Mouse (Mus musculus) ES-E14 (cell line): ENCODE data around the gene Avpi1. TPM values are rescaled to one million over a fixed set of nuclear protein-coding genes. Genes with fewer than 3 reads are reported as not detected.
"Not testable (repeated sequence)": the region's sequence is repeated elsewhere in the genome, so short reads cannot be mapped to it uniquely, and the experiment has no call there.

Source experiments
- DNase-seq: peaks from one replicate; pipeline ENCODE4 v3.0.0-alpha.2; 2013; ENCODE audit warnings: low read depth, low spot score
- H3K27ac ChIP-seq: 2 replicates; pipeline ENCODE4 v1.5.1; 2012; ENCODE audit warnings: low read depth, mild to moderate bottlenecking, low read length, moderate library complexity, mixed read lengths; ENCODE audit not compliant: poor library complexity, insufficient read depth, severe bottlenecking
- H3K36me3 ChIP-seq: 2 replicates; pipeline ENCODE4 v1.6.1; 2012; ENCODE audit warnings: mild to moderate bottlenecking, low read length, moderate library complexity, mixed read lengths; ENCODE audit not compliant: control insufficient read depth, poor library complexity, insufficient read depth, severe bottlenecking
- H3K4me1 ChIP-seq, 2 experiments: fragments of 150-350 bp in 1 of 2; sonication (generic) in 1 of 2; 2 replicates each; pipeline ENCODE4 v1.6.1; 2012; ENCODE audit warnings: low read length in 2 of 2, mild to moderate bottlenecking in 1 of 2, mixed read lengths in 1 of 2; ENCODE audit not compliant: control insufficient read depth in 2 of 2, insufficient read depth in 2 of 2, poor library complexity in 1 of 2
- H3K4me3 ChIP-seq, 2 experiments: fragments of 150-350 bp in 1 of 2; sonication (generic) in 1 of 2; 2 replicates each; pipeline ENCODE4 v1.5.1; 2012; ENCODE audit warnings: low read length in 2 of 2, low read depth in 1 of 2, mild to moderate bottlenecking in 1 of 2, mixed read lengths in 1 of 2; ENCODE audit not compliant: insufficient read depth in 1 of 2, poor library complexity in 1 of 2, severe bottlenecking in 1 of 2
- H3K9ac ChIP-seq: 2 replicates; pipeline ENCODE4 v1.6.1; 2012; ENCODE audit warnings: low read depth, mild to moderate bottlenecking, low read length, mixed read lengths; ENCODE audit not compliant: poor library complexity, insufficient read depth, severe bottlenecking
- H3K9me3 ChIP-seq: fragments of 150-350 bp; sonication (generic); 2 replicates; pipeline ENCODE4 v1.6.1; 2012; ENCODE audit warnings: low read depth, mild to moderate bottlenecking, low read length; ENCODE audit not compliant: control insufficient read depth, insufficient read depth
- CHD2 ChIP-seq: IDR thresholded peaks from 2 replicates; pipeline ENCODE4 v1.6.1; 2014; ENCODE audit warnings: mild to moderate bottlenecking, low read depth, low read length, inconsistent platforms
- HCFC1 ChIP-seq: IDR thresholded peaks from 2 replicates; pipeline ENCODE4 v1.6.1; 2012; ENCODE audit warnings: low read length, inconsistent platforms, borderline replicate concordance; ENCODE audit not compliant: insufficient read depth
- MAFK ChIP-seq: IDR thresholded peaks from 2 replicates; pipeline ENCODE4 v1.6.1; 2014; ENCODE audit warnings: mild to moderate bottlenecking, low read depth, low read length, inconsistent platforms; ENCODE audit not compliant: insufficient read depth
- ZC3H11A ChIP-seq: IDR thresholded peaks from 2 replicates; pipeline ENCODE4 v1.6.1; 2012; ENCODE audit warnings: low read depth, mild to moderate bottlenecking, inconsistent platforms, low read length, borderline replicate concordance
- ZNF384 ChIP-seq: IDR thresholded peaks from 2 replicates; pipeline ENCODE4 v1.6.1; 2012; ENCODE audit warnings: low read depth, low read length, inconsistent platforms
- in situ Hi-C, 2 experiments: fragments of 600-800 bp; cut with MboI; formaldehyde crosslinking; loops; one replicate each; pipeline ENCODE4 v1.15.1; 2025; ENCODE audit warnings: low sequenced_read_pairs in 2 of 2, inconsistent platforms in 1 of 2; ENCODE audit not compliant: unreplicated experiment in 2 of 2
- total RNA-seq: library from RNA; depleted of rRNA; stranded (reverse); fragments of 300-350 nt; gene quantifications from 2 replicates; pipeline ENCODE4 v1.2.3, GENCODE M21; 2012

The Avpi1 gene
- total RNA-seq, 1 experiment: 99.2 TPM

DNA sequence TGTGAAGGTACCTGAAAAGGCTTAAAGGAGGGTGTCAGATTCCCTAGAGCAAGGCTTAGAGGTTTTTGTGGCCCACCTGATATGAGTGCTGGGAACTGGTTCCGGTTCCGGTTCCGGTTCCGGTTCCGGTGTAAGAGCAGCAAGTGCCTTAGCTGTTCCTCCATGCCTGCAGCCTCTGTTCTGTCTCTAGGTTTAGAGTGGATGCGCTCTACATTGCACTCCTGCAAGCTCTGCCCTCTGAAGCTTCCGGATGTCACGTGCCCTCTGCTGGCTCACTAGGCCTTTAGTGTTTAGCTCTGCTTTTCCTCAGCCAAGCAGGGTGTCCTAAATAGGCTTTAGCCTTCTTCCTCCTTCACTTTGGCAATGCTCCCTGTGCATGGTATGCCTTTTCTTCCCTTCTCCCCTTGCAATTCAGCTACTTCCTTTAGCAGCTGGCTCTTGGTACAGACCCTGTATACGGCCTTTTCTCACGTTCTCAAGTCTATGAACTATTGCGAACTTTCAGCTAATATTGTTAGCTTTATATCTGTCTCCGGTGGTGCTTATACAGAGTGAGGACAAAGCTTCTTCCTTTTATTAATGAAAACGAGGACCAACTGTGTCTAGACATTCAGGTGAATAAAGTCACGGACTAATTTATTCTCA is 39.6 kb downstream of the Avpi1 start:
- H3K9ac ChIP-seq: peak overlapping the region; percentile 16; the same call in 1 of the 2 replicates
- 0 out of 4 replicates have a peak, but pooled peaks cover 0 to 3% of the 10 kb centered on the region in 2 experiments for H3K4me1 ChIP-seq
- H3K4me3 ChIP-seq: peak overlapping the region; percentile 54 to 70
- DNase-seq: no peak
- H3K27ac ChIP-seq: no peak overlapping the region; the same call in 1 of the 2 replicates
- H3K36me3 ChIP-seq: no peaks in the 10 kb centered on the region
- no peak for TF ChIP-seq CHD2
- no peak for TF ChIP-seq HCFC1
- TF ChIP-seq ZC3H11A: no peak
- no peak for TF ChIP-seq ZNF384
- no peaks in the 10 kb centered on the region for H3K9me3 ChIP-seq
- in situ Hi-C loops: no loop called here

GRCm38 (mm10) chr19:42086166-42086565 is 42.7 kb downstream of the Avpi1 start, which contains the start of gene Morn4:
Morn4 (minus strand) TSS chr19:42086357.
- peak; percentile 89 for DNase-seq
- peak within 1 kb of the TSS; percentile 82 to 84 for H3K4me3 ChIP-seq
- H3K36me3 ChIP-seq: no peaks in the 10 kb centered on the region
- H3K27ac ChIP-seq: no peak within 1 kb of the TSS
- no peaks in the 10 kb centered on the region for H3K4me1 ChIP-seq
- H3K9me3 ChIP-seq: no peaks in the 10 kb centered on the region
- in situ Hi-C loops: no loop called here
- TF ChIP-seq ZNF384: no peak
- TF ChIP-seq HCFC1: peak; percentile 60; the same call in 1 of the 2 replicates
- TF ChIP-seq CHD2: peak; percentile 71
- no peak for TF ChIP-seq MAFK
- H3K9ac ChIP-seq: peak within 1 kb of the TSS; percentile 81

GRCm38 (mm10) chr19:42085690-42086089 is 43.2 kb downstream of the Avpi1 start:
- Histone ChIP-seq H3K27ac (no peak overlapping the region), H3K4me1 (no peaks in the 10 kb centered on the region), H3K9me3 (no peaks in the 10 kb centered on the region), H3K9ac (peak overlapping the region; percentile 81), H3K4me3 (peak overlapping the region; percentile 82 to 84), H3K36me3 (no peaks in the 10 kb centered on the region)
- no peak for TF ChIP-seq ZNF384
- no peak for TF ChIP-seq ZC3H11A
- TF ChIP-seq HCFC1: no peak
- TF ChIP-seq MAFK: no peak
- TF ChIP-seq CHD2: no peak
- no peak for DNase-seq
- in situ Hi-C loops: no loop called here

DNA sequence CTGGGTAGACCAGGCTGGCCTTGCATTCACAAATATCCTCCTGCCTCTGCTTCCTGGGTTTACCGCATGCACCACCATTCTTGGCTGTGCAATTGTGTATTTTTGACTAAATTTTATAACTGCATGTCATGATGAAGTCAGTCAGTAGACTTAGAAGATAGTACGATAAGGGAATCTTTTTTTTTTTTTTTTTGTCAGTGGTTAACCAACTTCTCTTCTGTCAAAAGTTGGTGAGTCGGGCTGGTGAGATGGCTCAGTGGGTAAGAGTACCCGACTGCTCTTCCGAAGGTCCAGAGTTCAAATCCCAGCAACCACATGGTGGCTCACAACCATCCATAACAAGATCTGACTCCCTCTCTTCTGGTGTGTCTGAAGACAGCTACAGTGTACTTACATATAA is 47.2 kb downstream of the Avpi1 start:
- H3K4me1 ChIP-seq, in situ Hi-C loops, DNase-seq: not testable (repeated sequence)

GRCm38 (mm10) chr19:42080469-42080868 is 48.4 kb downstream of the Avpi1 start:
- Histone ChIP-seq H3K9me3 (no peaks in the 10 kb centered on the region), H3K4me3 (no peak overlapping the region), H3K9ac (no peak overlapping the region), H3K36me3 (no peaks in the 10 kb centered on the region), H3K27ac (no peak overlapping the region), H3K4me1 (no peaks in the 10 kb centered on the region; a peak in 1 of 4 replicates)
- TF ChIP-seq MAFK (no peak), ZNF384 (no peak)
- DNase-seq: no peak
- in situ Hi-C loops: no loop called here

More for the DNA sequence above, 47.2 kb downstream of the Avpi1 start:
- not testable (repeated sequence) for H3K27ac ChIP-seq, H3K36me3 ChIP-seq, H3K9me3 ChIP-seq, H3K9ac ChIP-seq, H3K4me3 ChIP-seq
